Mouse (Mus musculus) kidney, adult 2 months (tissue): ENCODE measurements at regions not wholly inside any gene's neighbourhood (a gene's known extent, or its start where the extent isn't known, plus 50 kb on each side); places are given as distances from the start of the nearest gene placed in this dataset.
A peak's percentile ranks its signal among the peaks of the same experiment; 100 is the strongest.

ENCODE experiments used
- DNase-seq: peaks from one replicate; pipeline ENCODE4 v3.0.0; 2021
- H3K27ac ChIP-seq: fragments of 200-500 bp; 2 replicates; pipeline ENCODE4 v1.5.1; 2012; ENCODE audit warnings: low read depth, low read length, control low read depth, inconsistent platforms; ENCODE audit not compliant: insufficient read depth
- H3K27me3 ChIP-seq: fragments of 200-500 bp; replicated peaks from 2 replicates; pipeline ENCODE4 v1.6.1; 2012; ENCODE audit warnings: mild to moderate bottlenecking, moderate library complexity, low read length, inconsistent platforms; ENCODE audit not compliant: control insufficient read depth, insufficient read depth
- H3K36me3 ChIP-seq: fragments of 200-500 bp; 2 replicates; pipeline ENCODE4 v1.6.1; 2012; ENCODE audit warnings: mild to moderate bottlenecking, moderate library complexity, low read length, inconsistent platforms; ENCODE audit not compliant: control insufficient read depth, insufficient read depth
- H3K4me1 ChIP-seq: fragments of 200-500 bp; 2 replicates; pipeline ENCODE4 v1.6.1; 2011; ENCODE audit warnings: low read length; ENCODE audit not compliant: control insufficient read depth, insufficient read depth
- H3K4me3 ChIP-seq: fragments of 200-500 bp; 2 replicates; pipeline ENCODE4 v1.5.1; 2011; ENCODE audit warnings: mild to moderate bottlenecking, low read depth, low read length, control low read depth; ENCODE audit not compliant: insufficient read depth
- CTCF ChIP-seq: fragments of 200-500 bp; conservative IDR thresholded peaks from 2 replicates; pipeline ENCODE4 v1.5.1; 2011; ENCODE audit warnings: low read depth, mild to moderate bottlenecking, control low read depth, low read length, moderate library complexity, mixed read lengths; ENCODE audit not compliant: insufficient read depth, insufficient read length
- POLR2A ChIP-seq: fragments of 200-500 bp; IDR thresholded peaks from one replicate; pipeline ENCODE4 v1.6.1; 2011; ENCODE audit warnings: low read depth, low read length, control low read depth
- WGBS: fragments of 180-500 bp; shearing (Covaris S2); methylation state at CpG from one replicate; pipeline ENCODE4 v1.1.7; 2018; 5-methylcytosine and 5-hydroxymethylcytosine counted together

- Histone ChIP-seq H3K36me3 (no peaks in the 10 kb centered on the region), H3K27me3 (no peaks in the 10 kb centered on the region), H3K4me3 (no peak overlapping the region), H3K27ac (no peak overlapping the region), H3K4me1 (no peaks in the 10 kb centered on the region)
- TF ChIP-seq CTCF: no peak
- DNase-seq: no peak
- WGBS: 85% methylated on average over 4 of the region's 4 CpGs
Observed at GRCm38 (mm10) chr12:25871816-25872215, 543.2 kb downstream of the Rnf144a start.

DNA sequence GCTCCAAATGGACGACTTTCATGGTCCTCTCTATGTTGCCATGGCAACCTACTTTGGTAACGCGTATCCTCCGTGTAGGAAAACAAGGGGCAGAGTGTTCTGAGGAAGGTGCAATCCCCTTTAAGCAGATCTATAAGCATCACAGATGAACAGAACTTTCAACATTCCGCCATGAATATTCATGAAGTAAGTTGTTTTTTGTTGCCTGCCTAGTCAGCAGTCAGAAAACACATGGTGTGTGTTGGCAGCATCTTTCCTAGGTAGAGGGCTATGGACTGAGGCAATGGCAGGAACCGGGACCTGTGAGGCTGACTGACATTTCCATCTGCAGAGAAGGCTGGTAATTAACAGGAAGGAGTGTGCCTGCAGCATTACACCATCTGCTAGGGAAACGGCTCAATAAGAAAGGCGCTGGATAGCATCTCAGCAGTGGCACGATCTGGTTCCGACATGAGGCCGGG lies 544.0 kb downstream of the Rnf144a start:
- 61% methylated on average over 11 of the region's 11 CpGs for WGBS
- Histone ChIP-seq H3K27ac (no peak overlapping the region), H3K36me3 (no peaks in the 10 kb centered on the region), H3K27me3 (no peaks in the 10 kb centered on the region), H3K4me3 (no peak overlapping the region), H3K4me1 (no peaks in the 10 kb centered on the region)
- no peak for DNase-seq
- no peak for TF ChIP-seq POLR2A
- TF ChIP-seq CTCF: no peak

DNA sequence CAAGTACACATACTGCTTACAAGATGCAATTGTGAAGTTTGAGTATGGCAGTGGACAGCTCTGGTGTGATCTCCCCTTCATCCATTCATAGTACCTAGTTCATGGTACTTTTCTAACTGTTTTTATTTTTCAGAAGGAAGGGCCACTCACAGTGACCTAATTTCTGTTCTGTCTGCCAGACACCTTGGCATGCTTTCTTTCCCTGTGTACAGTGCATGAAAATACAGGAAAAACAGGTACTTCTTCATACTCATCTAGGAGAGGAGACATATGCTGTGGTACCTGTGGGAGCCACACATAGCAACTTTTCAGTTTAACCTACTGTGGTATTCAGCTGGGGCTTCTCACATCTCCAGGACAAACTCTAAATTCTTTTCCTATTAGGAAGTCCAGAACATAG lies 545.2 kb downstream of the Rnf144a start:
- TF ChIP-seq CTCF: no peak
- H3K27ac ChIP-seq: no peak overlapping the region
- H3K36me3 ChIP-seq: no peaks in the 10 kb centered on the region
- H3K4me3 ChIP-seq: no peak overlapping the region
- DNase-seq: no peak
- H3K4me1 ChIP-seq: no peaks in the 10 kb centered on the region
- no peaks in the 10 kb centered on the region for H3K27me3 ChIP-seq

DNA sequence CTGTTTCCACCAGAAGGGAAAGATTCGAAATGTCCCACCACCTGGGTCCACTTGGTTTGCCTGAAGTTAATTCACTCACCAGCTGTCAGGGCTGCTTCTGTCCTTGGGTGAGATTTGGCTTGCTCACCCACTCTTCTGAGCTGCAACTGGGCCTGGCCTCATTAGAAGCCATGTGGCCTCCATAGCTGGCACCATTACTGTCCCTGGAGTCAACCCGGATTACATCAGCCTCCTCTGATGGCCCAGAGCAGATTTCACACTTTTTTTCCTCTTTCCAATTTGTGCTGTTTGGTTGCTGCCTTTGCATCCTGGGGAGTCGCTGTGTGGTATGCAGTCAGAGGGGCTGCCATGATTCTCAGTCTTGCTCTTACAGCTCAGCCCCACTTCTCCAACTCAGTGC lies 550.0 kb downstream of the Rnf144a start:
- WGBS: 92% methylated on average over 3 of the region's 3 CpGs
- H3K4me3 ChIP-seq: no peak overlapping the region
- DNase-seq: no peak
- no peaks in the 10 kb centered on the region for H3K27me3 ChIP-seq
- no peak for TF ChIP-seq CTCF
- TF ChIP-seq POLR2A: no peak
- H3K36me3 ChIP-seq: no peaks in the 10 kb centered on the region
- H3K4me1 ChIP-seq: no peaks in the 10 kb centered on the region
- no peak overlapping the region for H3K27ac ChIP-seq

- Histone ChIP-seq H3K4me1 (no peaks in the 10 kb centered on the region), H3K27me3 (no peaks in the 10 kb centered on the region), H3K4me3 (no peak overlapping the region), H3K36me3 (no peaks in the 10 kb centered on the region), H3K27ac (no peak overlapping the region)
- WGBS: 77% methylated on average over 7 of the region's 7 CpGs
- DNase-seq: peak; percentile 32
- TF ChIP-seq POLR2A (no peak), CTCF (peak; percentile 38; the same call in 1 of the 2 replicates)
Observed at GRCm38 (mm10) chr12:25864113-25864852, 550.8 kb downstream of the Rnf144a start.

DNA sequence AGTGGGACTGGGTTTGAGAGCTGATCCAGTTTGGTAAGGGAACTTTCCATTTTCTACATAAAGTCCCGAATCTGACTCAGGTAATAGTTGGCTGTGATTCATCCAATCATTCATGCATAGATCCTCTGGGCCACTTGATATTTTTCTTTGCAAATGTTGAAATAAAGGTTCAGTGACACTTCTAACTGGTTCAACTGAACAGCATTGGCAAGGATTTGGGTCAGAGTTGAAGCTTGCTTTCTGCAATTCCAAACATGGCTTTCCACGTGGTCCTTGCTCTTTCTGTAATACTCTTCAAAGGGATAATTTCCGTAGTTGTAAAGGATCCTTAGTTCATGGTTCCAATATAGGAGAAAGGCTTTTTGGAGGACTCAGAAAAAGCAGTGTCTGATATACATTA lies 554.0 kb downstream of the Rnf144a start:
- TF ChIP-seq CTCF (no peak), POLR2A (no peak)
- no peaks in the 10 kb centered on the region for H3K27me3 ChIP-seq
- no peak overlapping the region for H3K4me3 ChIP-seq
- WGBS: 68% methylated on average over 3 of the region's 3 CpGs
- H3K36me3 ChIP-seq: no peaks in the 10 kb centered on the region
- no peak for DNase-seq
- no peak overlapping the region for H3K27ac ChIP-seq
- H3K4me1 ChIP-seq: no peaks in the 10 kb centered on the region

DNA sequence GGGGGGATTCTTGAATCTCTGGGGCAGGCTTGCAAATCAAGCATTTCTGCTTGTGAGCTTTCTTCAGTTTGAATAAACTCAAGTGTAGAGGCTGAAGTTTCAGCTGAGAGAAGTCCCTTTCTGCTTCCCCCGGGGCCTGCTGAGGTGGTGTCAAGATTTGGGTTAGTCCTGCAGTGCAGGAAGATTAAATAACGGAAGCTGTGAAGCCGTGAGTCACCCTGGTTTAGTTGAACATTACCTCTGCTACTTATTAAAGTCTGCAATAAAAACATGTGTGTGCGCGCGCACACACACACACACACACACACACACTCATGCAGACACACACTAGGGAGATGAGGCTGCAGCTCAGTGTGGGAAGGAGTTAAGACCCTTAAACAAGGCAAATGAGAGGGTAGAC lies 556.7 kb downstream of the Rnf144a start:
- WGBS: 48% methylated on average over 6 of the region's 6 CpGs
- TF ChIP-seq POLR2A (no peak), CTCF (no peak)
- Histone ChIP-seq H3K36me3 (no peaks in the 10 kb centered on the region), H3K27ac (no peak overlapping the region), H3K4me3 (no peak overlapping the region), H3K4me1 (no peaks in the 10 kb centered on the region), H3K27me3 (no peaks in the 10 kb centered on the region)
- DNase-seq: no peak

DNA sequence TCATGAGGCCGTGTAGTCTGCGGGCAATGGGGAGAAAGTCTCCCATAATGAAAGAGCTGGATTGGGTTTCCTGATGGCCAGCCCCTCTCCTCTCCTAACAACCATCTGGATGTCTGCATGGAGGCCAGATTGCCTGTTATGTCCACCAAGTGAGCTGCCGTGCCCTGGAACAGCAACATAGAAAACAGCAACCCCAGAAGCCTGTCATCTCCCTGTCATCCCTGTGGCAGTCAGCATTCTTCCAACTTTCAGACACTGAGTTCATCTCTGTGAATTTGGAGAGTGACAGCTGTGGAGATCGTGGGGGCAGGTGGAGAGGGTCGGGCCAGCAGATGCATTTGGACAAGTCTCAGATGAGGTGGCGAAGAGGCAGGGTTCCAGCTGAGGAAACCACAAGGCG lies 585.0 kb downstream of the Rnf144a start:
- WGBS: 79% methylated on average over 7 of the region's 7 CpGs
- Histone ChIP-seq H3K36me3 (no peaks in the 10 kb centered on the region), H3K27ac (no peak overlapping the region), H3K27me3 (no peaks in the 10 kb centered on the region), H3K4me1 (no peaks in the 10 kb centered on the region), H3K4me3 (no peak overlapping the region)
- DNase-seq: no peak
- TF ChIP-seq CTCF (no peak), POLR2A (no peak)
